Mouse (Mus musculus) myocyte (in vitro differentiated cells): ENCODE measurements around the gene Dvl1. TPM values are rescaled to one million over a fixed set of nuclear protein-coding genes. Genes with fewer than 3 reads are reported as not detected.

Experiments used
- H3K27me3 ChIP-seq: one replicate; pipeline ENCODE4 v1.6.1; 2011; ENCODE audit not compliant: control insufficient read depth, insufficient read depth, insufficient read length
- H3K36me3 ChIP-seq: one replicate; pipeline ENCODE4 v1.6.1; 2011; ENCODE audit not compliant: control insufficient read depth, insufficient read depth
- H3K4me2 ChIP-seq: one replicate; pipeline ENCODE4 v1.6.1; 2011; ENCODE audit warnings: low read depth, control low read depth
- H3K4me3 ChIP-seq: one replicate; pipeline ENCODE4 v1.5.1; 2011; ENCODE audit warnings: mild to moderate bottlenecking, control low read depth, moderate library complexity
- H3K79me2 ChIP-seq: one replicate; pipeline ENCODE4 v1.6.1; 2011; ENCODE audit not compliant: control insufficient read depth, insufficient read depth
- H3ac ChIP-seq: one replicate; pipeline ENCODE4 v1.6.1; 2011; ENCODE audit not compliant: control insufficient read depth, insufficient read length
- CEBPB ChIP-seq: IDR thresholded peaks from 2 replicates; pipeline ENCODE4 v1.6.1; 2011; ENCODE audit warnings: mild to moderate bottlenecking, moderate library complexity; ENCODE audit not compliant: poor library complexity, insufficient read depth, severe bottlenecking
- E2F4 ChIP-seq: IDR thresholded peaks from one replicate; pipeline ENCODE4 v1.6.1; 2011; ENCODE audit warnings: mild to moderate bottlenecking, control low read depth, moderate library complexity; ENCODE audit not compliant: insufficient read depth
- MAX ChIP-seq: IDR thresholded peaks from one replicate; pipeline ENCODE4 v1.6.1; 2011; ENCODE audit warnings: low read depth, mild to moderate bottlenecking, control low read depth
- MYOD1 ChIP-seq, 3 experiments: IDR thresholded peaks; one replicate each; pipeline ENCODE4 v1.6.1; 2011; ENCODE audit warnings: control low read depth in 2 of 3, low read depth in 2 of 3, mild to moderate bottlenecking in 2 of 3, moderate library complexity in 1 of 3; ENCODE audit not compliant: insufficient read length in 2 of 3, control insufficient read depth in 1 of 3
- MYOG ChIP-seq, 3 experiments: IDR thresholded peaks; one replicate each; pipeline ENCODE4 v1.6.1; 2011; ENCODE audit warnings: control low read depth in 2 of 3, low read depth in 2 of 3, mild to moderate bottlenecking in 2 of 3; ENCODE audit not compliant: insufficient read length in 2 of 3, control insufficient read depth in 1 of 3, insufficient read depth in 1 of 3
- POLR2A ChIP-seq: IDR thresholded peaks from one replicate; pipeline ENCODE4 v1.6.1; 2011; ENCODE audit warnings: low read depth, mild to moderate bottlenecking, control low read depth, moderate library complexity; ENCODE audit not compliant: insufficient read length
- POLR2AphosphoS2 ChIP-seq: IDR thresholded peaks from one replicate; pipeline ENCODE4 v1.6.1; 2011; ENCODE audit warnings: low read depth, control low read depth; ENCODE audit not compliant: insufficient read length
- REST ChIP-seq: IDR thresholded peaks from one replicate; pipeline ENCODE4 v1.6.1; 2011; ENCODE audit warnings: mild to moderate bottlenecking, control low read depth, moderate library complexity; ENCODE audit not compliant: insufficient read depth, insufficient read length
- SRF ChIP-seq: IDR thresholded peaks from one replicate; pipeline ENCODE4 v1.6.1; 2011; ENCODE audit warnings: low read depth; ENCODE audit not compliant: control insufficient read depth, insufficient read length
- TCF12 ChIP-seq: IDR thresholded peaks from one replicate; pipeline ENCODE4 v1.6.1; 2011; ENCODE audit warnings: mild to moderate bottlenecking, control low read depth; ENCODE audit not compliant: poor library complexity, insufficient read depth, severe bottlenecking
- TCF3 ChIP-seq: IDR thresholded peaks from one replicate; pipeline ENCODE4 v1.6.1; 2011; ENCODE audit warnings: low read depth, control low read depth; ENCODE audit not compliant: insufficient read length
- USF1 ChIP-seq: IDR thresholded peaks from one replicate; pipeline ENCODE4 v1.6.1; 2011; ENCODE audit warnings: low read depth, mild to moderate bottlenecking, control low read depth, moderate library complexity
- polyA plus RNA-seq: library from polyadenylated mRNA; unstranded; fragments of >200 nt; fragmentation: generic; extraction: Trizol; gene quantifications from one replicate; pipeline ENCODE4 v1.2.1, GENCODE M21; 2012; ENCODE audit warnings: missing spikeins

Dvl1 gene
- polyA plus RNA-seq, 1 experiment = 98.4 TPM

- Histone ChIP-seq H3K4me3 (no peak overlapping the region), H3K79me2 (peaks cover under 1% of the 10 kb centered on the region), H3K36me3 (peaks cover 4% of the 10 kb centered on the region), H3K27me3 (no peaks in the 10 kb centered on the region), H3ac (no peak overlapping the region), H3K4me2 (no peak overlapping the region)
- TF ChIP-seq POLR2AphosphoS2 (no peak), USF1 (no peak), SRF (no peak), POLR2A (no peak), MYOG (IDR thresholded peaks at IDR 0.05; ENCODE audit: control insufficient read depth in 1 of 3, insufficient read depth in 1 of 3, insufficient read length in 2 of 3, low read depth in 2 of 3) (no peak), MYOD1 (IDR thresholded peaks at IDR 0.05; ENCODE audit: control insufficient read depth in 1 of 3, insufficient read length in 2 of 3, low read depth in 2 of 3) (no peak), MAX (no peak), REST (no peak), CEBPB (no peak), TCF12 (no peak), E2F4 (no peak), TCF3 (no peak)
These were observed 9.7 kb downstream of the Dvl1 start for GRCm38 (mm10) chr4:155856881-155857280.

GRCm38 (mm10) chr4:155859318-155859717, 12.1 kb downstream of the Dvl1 start:
- Histone ChIP-seq H3K36me3 (peaks cover 4% of the 10 kb centered on the region), H3K4me2 (no peak overlapping the region), H3K79me2 (no peaks in the 10 kb centered on the region), H3ac (no peak overlapping the region), H3K27me3 (no peaks in the 10 kb centered on the region), H3K4me3 (no peak overlapping the region)
- TF ChIP-seq POLR2AphosphoS2 (peak; percentile 18), TCF3 (no peak), REST (peak; percentile 84), MYOG (IDR thresholded peaks at IDR 0.05; ENCODE audit: control insufficient read depth in 1 of 3, insufficient read depth in 1 of 3, insufficient read length in 2 of 3, low read depth in 2 of 3) (peak in 1 of 3 experiments; percentile 6), MAX (no peak), MYOD1 (IDR thresholded peaks at IDR 0.05; ENCODE audit: control insufficient read depth in 1 of 3, insufficient read length in 2 of 3, low read depth in 2 of 3) (no peak), CEBPB (no peak), USF1 (no peak)

GRCm38 (mm10) chr4:155861787-155862186, 14.6 kb downstream of the Dvl1 start:
- Histone ChIP-seq H3K4me3 (no peak overlapping the region), H3ac (no peak overlapping the region), H3K36me3 (peaks cover 4% of the 10 kb centered on the region), H3K27me3 (no peaks in the 10 kb centered on the region), H3K79me2 (no peaks in the 10 kb centered on the region), H3K4me2 (no peak overlapping the region)
- TF ChIP-seq POLR2A (peak; percentile 33), E2F4 (no peak)

GRCm38 (mm10) chr4:155863001-155863400, 15.8 kb downstream of the Dvl1 start, which contains the start of gene Tas1r3:
TSS of gene Tas1r3 (minus strand) at chr4:155863362.
- H3ac ChIP-seq = no peak within 1 kb of the TSS
- TF ChIP-seq POLR2AphosphoS2 = peak; percentile 8
- no peak for TF ChIP-seq E2F4
- TF ChIP-seq MYOD1 (IDR thresholded peaks at IDR 0.05; ENCODE audit: control insufficient read depth in 1 of 3, insufficient read length in 2 of 3, low read depth in 2 of 3) = no peak
- no peak for TF ChIP-seq USF1
- TF ChIP-seq TCF12 = no peak
- TF ChIP-seq MAX = no peak
- TF ChIP-seq MYOG (IDR thresholded peaks at IDR 0.05; ENCODE audit: control insufficient read depth in 1 of 3, insufficient read depth in 1 of 3, insufficient read length in 2 of 3, low read depth in 2 of 3) = no peak
- H3K36me3 ChIP-seq = peaks cover 4% of the 10 kb centered on the region
- H3K4me3 ChIP-seq = no peak within 1 kb of the TSS
- no peak within 1 kb of the TSS for H3K4me2 ChIP-seq
- H3K79me2 ChIP-seq = no peaks in the 10 kb centered on the region
- H3K27me3 ChIP-seq = no peaks in the 10 kb centered on the region

- peak overlapping the region; percentile 95 for H3K4me2 ChIP-seq
- H3K79me2 ChIP-seq = peaks cover 22% of the 10 kb centered on the region
- no peak for TF ChIP-seq TCF12
- TF ChIP-seq CEBPB = no peak
- H3K4me3 ChIP-seq = peak overlapping the region; percentile 94
- H3K27me3 ChIP-seq = no peaks in the 10 kb centered on the region
- peak overlapping the region; percentile 75 for H3ac ChIP-seq
- H3K36me3 ChIP-seq = peaks cover 6% of the 10 kb centered on the region
These were observed 21.6 kb downstream of the Dvl1 start for GRCm38 (mm10) chr4:155868614-155869298.
